Mouse (Mus musculus): Measurements from ENCODE around the gene Stk39. TPM values are rescaled to one million over a fixed set of nuclear protein-coding genes. Genes with fewer than 3 reads are reported as not detected.

The Stk39 gene
- polyA plus RNA-seq, 1 experiment from 2014 or later, result 39.4 TPM

DNA sequence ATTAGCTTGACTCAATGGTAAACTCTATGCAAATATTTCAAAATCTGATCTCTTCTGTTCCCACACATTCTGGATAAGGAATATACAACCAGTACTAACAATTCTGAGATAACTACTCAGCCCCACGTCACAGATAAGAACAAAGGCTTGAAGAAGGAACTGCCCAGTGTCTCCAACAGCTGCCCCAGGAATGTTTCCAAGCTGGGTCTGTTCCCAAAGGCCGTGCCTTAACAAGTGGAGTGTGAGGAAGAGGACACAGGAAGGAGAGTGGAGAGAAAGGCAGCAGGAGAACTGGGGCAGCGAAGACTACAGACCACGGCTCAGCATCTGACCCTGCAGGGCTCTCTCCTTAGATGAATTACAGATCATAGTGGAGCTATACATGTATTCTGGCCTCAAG is 39.2 kb downstream of the Stk39 start:
- Histone ChIP-seq H3K27ac (no peak overlapping the region), H3K36me3 (no peaks in the 10 kb centered on the region), H3K4me3 (no peak overlapping the region), H3K4me2 (no peak overlapping the region), H3K9me3 (no peaks in the 10 kb centered on the region), H3K27me3 (no peaks in the 10 kb centered on the region), H3K4me1 (replicated peaks) (peaks cover 34% of the 10 kb centered on the region), H3K9ac (no peak overlapping the region)
- WGBS, result 69% methylated on average over 4 of the region's 4 CpGs
- no peak for ATAC-seq (ENCODE audit: low FRiP score)

DNA sequence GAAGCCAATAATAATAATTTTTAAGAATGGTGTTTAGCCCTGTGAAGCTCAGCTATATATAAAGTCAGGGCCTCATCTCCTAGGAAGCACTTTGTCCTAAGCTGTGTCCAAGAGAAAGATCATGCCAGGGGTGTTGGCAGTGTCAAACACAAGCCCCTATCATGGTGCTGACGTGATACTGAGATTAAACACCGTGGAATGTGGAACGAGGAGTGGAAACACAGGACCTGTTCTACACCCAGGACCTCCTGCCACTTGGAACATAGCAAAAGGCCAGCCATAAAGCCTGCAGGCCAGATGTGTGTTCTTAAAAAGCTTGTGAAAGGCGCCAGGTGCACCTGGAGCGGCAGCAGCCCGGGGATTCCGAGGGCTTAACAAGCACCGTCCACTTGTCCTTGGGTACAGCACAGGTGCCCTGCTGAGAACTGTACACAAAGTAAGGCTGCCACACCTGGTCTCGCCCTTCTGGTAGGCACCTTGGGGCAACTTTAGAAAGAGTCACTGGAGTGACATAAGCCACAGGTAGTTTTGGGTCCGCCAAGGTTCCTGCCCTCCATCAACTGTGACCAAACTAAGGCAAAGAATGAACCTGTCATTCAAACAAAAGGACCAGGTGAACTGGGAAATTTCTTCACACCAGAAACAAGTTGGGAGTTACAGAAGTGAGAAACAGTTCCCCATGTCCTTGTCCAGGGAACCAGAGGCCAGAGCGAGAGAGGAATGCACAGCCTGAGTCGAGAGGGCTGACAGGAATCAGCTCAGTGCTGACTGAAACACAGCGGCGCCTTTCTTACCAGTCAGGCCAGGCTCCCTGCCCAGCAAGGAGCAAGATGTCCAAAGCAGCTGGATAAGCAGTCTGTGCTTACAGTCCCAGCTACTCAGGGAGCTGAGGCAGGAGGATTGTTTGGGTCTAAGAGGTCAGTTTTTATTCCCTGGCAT is 40.8 kb downstream of the Stk39 start:
- Histone ChIP-seq H3K4me3 (no peak overlapping the region), H3K27me3 (no peaks in the 10 kb centered on the region), H3K9me3 (no peaks in the 10 kb centered on the region), H3K9ac (no peak overlapping the region), H3K4me2 (no peak overlapping the region), H3K27ac (no peak overlapping the region), H3K4me1 (replicated peaks) (peaks cover 27% of the 10 kb centered on the region), H3K36me3 (no peaks in the 10 kb centered on the region)
- WGBS, result 85% methylated on average over 14 of the region's 14 CpGs
- no peak for ATAC-seq (ENCODE audit: low FRiP score)

DNA sequence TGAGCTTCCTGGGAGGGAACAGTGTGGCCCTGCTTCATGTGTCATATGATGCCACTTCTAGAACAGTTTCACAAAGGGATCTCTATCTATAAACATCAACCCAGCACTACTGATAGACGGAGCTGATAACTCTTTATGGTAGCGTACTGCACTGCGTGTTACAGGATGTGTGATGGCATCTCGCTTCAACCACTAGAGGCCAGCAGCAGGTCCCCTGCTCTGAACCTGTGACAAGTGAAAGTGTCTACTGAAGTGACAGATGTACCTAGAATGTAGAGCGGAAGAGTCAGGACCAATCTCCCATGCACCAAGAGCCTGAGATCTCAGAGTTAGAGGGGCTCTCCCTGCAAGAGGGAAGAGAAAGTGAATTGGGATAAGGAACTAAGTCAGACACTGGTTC is 41.6 kb downstream of the Stk39 start:
- WGBS, result 88% methylated on average over 5 of the region's 5 CpGs
- H3K4me3 ChIP-seq, result no peak overlapping the region
- H3K9ac ChIP-seq, result no peak overlapping the region
- no peak overlapping the region for H3K27ac ChIP-seq
- no peaks in the 10 kb centered on the region for H3K36me3 ChIP-seq
- no peak overlapping the region for H3K4me2 ChIP-seq
- no peaks in the 10 kb centered on the region for H3K9me3 ChIP-seq
- H3K27me3 ChIP-seq, result no peaks in the 10 kb centered on the region
- H3K4me1 ChIP-seq (replicated peaks), result peaks cover 19% of the 10 kb centered on the region
- no peak for ATAC-seq (ENCODE audit: low FRiP score)

DNA sequence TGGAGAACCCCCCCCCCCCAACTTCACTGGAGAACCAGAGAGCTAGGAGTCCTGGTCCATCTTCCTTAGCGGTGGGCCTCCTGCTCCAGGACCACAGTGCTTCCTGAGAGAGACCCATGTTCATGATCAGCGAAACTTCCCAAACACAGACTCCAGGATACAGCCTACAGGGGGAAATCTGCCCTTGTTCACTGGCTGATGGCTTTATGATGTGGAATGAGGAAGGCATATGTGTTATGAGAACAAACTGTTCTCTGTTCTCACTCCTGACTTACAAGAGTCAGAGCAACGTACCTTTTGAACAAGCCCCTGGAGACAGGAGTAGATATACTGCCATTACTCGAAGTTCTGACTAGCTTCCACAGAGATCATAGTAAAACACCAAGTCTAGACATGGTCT is 42.6 kb downstream of the Stk39 start:
- Histone ChIP-seq H3K4me2 (no peak overlapping the region), H3K27ac (no peak overlapping the region), H3K9ac (no peak overlapping the region), H3K4me1 (replicated peaks) (peaks cover 10% of the 10 kb centered on the region), H3K4me3 (no peak overlapping the region), H3K27me3 (no peaks in the 10 kb centered on the region), H3K36me3 (no peaks in the 10 kb centered on the region), H3K9me3 (no peaks in the 10 kb centered on the region)
- ATAC-seq (ENCODE audit: low FRiP score), result no peak
- WGBS, result 91% methylated on average over 4 of the region's 4 CpGs

DNA sequence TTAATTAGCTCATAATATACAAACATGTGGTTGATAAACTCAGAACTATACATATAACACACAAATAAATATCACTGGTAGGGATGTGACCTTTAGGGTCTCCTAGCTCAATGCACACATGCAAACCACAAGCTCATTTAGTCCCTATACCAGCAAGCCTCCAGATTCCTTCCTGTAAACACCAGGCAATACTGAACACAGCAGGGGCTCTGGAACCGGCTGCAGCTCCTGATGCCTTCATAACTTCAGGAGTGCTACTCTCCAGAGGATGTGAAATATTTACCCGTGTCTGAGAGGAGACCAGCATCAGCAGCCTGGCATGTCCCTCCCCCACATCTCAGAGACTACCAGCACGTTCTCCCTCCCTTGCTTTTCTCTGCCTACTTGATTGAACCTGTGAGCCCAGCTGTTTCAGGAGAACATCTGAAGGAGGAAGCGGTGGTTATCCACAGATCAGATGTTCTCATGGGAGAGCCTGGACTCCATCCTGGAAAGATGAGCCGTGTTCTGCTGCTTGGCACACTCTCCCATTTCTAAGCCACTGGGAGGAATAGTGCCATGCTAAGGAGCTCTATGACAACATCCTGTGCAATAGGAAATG is 45.0 kb downstream of the Stk39 start:
- Histone ChIP-seq H3K36me3 (no peaks in the 10 kb centered on the region), H3K4me1 (replicated peaks) (no peaks in the 10 kb centered on the region), H3K9me3 (no peaks in the 10 kb centered on the region), H3K4me3 (no peak overlapping the region), H3K4me2 (no peak overlapping the region), H3K9ac (no peak overlapping the region), H3K27me3 (no peaks in the 10 kb centered on the region), H3K27ac (no peak overlapping the region)
- 65% methylated on average over 5 of the region's 5 CpGs for WGBS
- ATAC-seq (ENCODE audit: low FRiP score), result no peak

DNA sequence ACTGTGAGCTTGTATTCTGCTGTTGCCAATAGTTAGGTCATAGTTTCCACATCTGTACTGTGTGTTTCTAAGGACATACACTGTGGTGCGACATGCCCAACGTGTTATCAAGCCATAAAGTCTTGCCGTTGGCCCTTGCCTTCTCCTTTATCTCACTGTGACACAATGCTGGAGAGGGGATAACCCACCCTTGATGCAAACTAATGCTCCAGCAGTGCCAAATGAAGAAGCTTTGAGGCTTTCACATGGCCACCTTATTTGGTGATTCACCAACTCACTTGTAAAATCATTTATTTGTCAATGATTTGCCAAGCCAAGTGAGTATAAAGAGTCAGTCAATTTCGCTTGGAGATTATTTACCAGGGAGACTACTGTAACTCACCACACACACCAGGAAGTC is 46.0 kb downstream of the Stk39 start:
- H3K4me3 ChIP-seq, result no peak overlapping the region
- H3K4me2 ChIP-seq, result no peak overlapping the region
- no peaks in the 10 kb centered on the region for H3K27me3 ChIP-seq
- H3K4me1 ChIP-seq (replicated peaks), result no peaks in the 10 kb centered on the region; the same call in 1 of the 2 replicates
- no peaks in the 10 kb centered on the region for H3K9me3 ChIP-seq
- no peak overlapping the region for H3K9ac ChIP-seq
- ATAC-seq (ENCODE audit: low FRiP score), result no peak
- H3K27ac ChIP-seq, result no peak overlapping the region
- 94% methylated on average over 4 of the region's 4 CpGs for WGBS
- H3K36me3 ChIP-seq, result no peaks in the 10 kb centered on the region

DNA sequence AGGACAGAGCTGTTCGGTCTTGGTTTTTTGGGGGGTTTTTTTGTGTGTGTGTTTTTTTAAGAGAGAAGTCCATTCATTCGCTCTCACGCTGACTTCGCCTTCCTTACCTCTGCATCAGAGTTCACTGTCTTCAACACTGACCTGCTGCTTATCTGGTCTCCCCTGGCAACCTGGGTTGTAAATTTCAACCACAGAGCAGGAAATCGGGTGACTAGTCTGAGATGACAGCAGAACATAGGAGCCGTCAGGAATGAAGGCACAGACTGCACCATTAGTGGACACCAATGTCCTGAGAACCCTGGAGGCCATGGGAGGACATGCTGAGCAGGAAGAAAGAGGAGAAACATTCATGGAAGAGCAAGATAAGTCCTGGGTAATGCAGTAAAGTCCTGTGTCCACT is 51.1 kb downstream of the Stk39 start:
- WGBS, result 77% methylated on average over 6 of the region's 6 CpGs

DNA sequence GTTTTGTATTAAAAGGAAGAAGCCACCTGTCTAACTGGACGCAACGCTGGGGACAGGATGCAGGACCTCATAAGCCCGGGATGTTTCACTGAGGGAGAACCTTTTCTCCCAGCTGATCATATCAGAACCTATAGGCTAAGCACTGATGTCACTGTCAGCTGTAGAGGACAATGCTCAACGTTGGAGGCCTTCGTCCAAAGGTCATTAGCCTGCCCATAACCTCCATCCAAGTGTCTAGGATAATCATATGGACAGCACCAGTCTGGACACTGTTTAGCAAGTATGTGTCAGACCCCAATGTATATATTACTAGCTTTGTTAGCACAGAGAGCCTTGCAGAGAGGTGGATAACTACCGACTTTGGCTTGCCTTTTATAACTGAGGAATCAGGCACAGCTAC is 51.8 kb downstream of the Stk39 start:
- Histone ChIP-seq H3K4me3 (no peak overlapping the region), H3K4me1 (replicated peaks) (no peaks in the 10 kb centered on the region; the same call in 1 of the 2 replicates), H3K36me3 (peaks cover 11% of the 10 kb centered on the region; the same call in 1 of the 2 replicates), H3K27ac (no peak overlapping the region), H3K4me2 (no peak overlapping the region), H3K9me3 (no peaks in the 10 kb centered on the region), H3K9ac (no peak overlapping the region), H3K27me3 (no peaks in the 10 kb centered on the region)
- ATAC-seq (ENCODE audit: low FRiP score), result no peak
- 94% methylated on average over 6 of the region's 6 CpGs for WGBS

More for the DNA sequence above, 51.1 kb downstream of the Stk39 start:
- peaks cover 11% of the 10 kb centered on the region; the same call in 1 of the 2 replicates for H3K36me3 ChIP-seq
- no peak overlapping the region for H3K27ac ChIP-seq
- no peaks in the 10 kb centered on the region for H3K9me3 ChIP-seq
- no peaks in the 10 kb centered on the region for H3K27me3 ChIP-seq
- H3K4me2 ChIP-seq, result no peak overlapping the region
- no peak overlapping the region for H3K9ac ChIP-seq
- ATAC-seq (ENCODE audit: low FRiP score), result no peak
- no peaks in the 10 kb centered on the region; the same call in 1 of the 2 replicates for H3K4me1 ChIP-seq (replicated peaks)
- no peak overlapping the region for H3K4me3 ChIP-seq

DNA sequence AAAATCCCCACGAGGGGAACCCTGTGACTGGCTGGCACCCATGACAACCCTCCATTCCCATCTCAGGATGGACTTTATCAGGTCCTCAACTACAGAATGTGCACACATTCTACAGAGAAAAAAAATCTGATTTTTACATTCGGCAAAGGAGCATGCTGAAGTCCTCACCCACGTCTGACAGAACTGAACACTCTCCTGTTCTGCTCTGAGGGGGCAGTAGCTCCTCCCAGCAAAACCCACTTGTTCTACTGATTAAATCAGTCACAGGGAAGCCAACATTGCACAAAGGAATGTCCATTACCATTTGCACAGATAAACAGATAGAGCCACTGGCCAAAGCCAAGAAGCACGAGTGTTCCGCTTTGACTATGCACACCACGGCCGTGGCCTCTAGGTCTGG is 52.3 kb downstream of the Stk39 start:
- Histone ChIP-seq H3K9me3 (no peaks in the 10 kb centered on the region), H3K9ac (no peak overlapping the region), H3K4me3 (no peak overlapping the region), H3K36me3 (peaks cover 11% of the 10 kb centered on the region; the same call in 1 of the 2 replicates), H3K4me1 (replicated peaks) (no peaks in the 10 kb centered on the region; the same call in 1 of the 2 replicates), H3K4me2 (no peak overlapping the region), H3K27ac (no peak overlapping the region), H3K27me3 (no peaks in the 10 kb centered on the region)
- ATAC-seq (ENCODE audit: low FRiP score), result no peak
- WGBS, result 85% methylated on average over 7 of the region's 7 CpGs

DNA sequence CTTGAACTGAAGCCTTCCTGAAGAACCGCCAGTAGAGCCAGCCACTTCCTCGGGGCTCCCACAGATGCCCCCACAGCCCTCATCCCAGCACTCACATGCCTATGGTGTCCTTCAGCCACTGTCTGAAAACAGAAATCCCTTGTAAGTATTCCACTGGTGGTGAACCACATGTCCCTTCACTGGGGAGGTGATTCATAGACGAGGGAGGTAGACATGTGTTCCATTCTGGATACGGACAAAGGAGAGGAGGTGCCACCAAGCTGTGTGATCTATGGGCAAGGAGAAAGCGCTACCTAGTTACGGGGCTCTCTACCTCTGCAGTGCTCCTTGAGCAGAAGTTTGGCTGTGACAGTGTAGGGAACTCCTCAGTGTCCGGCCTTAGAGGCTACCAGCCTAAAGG is 52.9 kb downstream of the Stk39 start:
- Histone ChIP-seq H3K36me3 (peaks cover 11% of the 10 kb centered on the region; the same call in 1 of the 2 replicates), H3K4me3 (no peak overlapping the region), H3K4me2 (no peak overlapping the region), H3K27me3 (no peaks in the 10 kb centered on the region), H3K9ac (no peak overlapping the region), H3K27ac (no peak overlapping the region), H3K4me1 (replicated peaks) (no peaks in the 10 kb centered on the region; the same call in 1 of the 2 replicates), H3K9me3 (no peaks in the 10 kb centered on the region)
- WGBS, result 95% methylated on average over 7 of the region's 7 CpGs
- ATAC-seq (ENCODE audit: low FRiP score), result no peak

DNA sequence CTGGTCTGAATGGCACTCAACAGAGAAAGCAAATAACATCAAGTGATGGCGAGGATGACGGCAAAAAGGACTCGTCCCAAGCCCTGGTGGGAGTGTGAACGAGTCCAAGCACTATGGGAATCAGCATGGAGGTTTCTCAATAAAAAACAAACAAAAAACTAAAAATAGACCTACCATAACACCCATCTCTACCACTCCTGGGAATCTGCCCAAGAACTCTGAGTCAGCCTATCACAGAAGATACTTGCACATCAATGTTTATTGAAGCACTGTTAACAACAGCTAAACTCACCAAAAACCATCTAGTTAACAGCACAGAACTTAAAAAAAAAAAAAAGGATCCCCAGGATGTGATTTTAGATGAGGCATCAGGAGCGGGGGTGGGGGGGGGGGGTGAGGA is 55.0 kb downstream of the Stk39 start:
- no peak overlapping the region for H3K9ac ChIP-seq
- 89% methylated on average over 5 of the region's 5 CpGs for WGBS
- no peak overlapping the region for H3K27ac ChIP-seq
- H3K4me2 ChIP-seq, result no peak overlapping the region
- no peak for ATAC-seq (ENCODE audit: low FRiP score)
- no peaks in the 10 kb centered on the region; the same call in 1 of the 2 replicates for H3K4me1 ChIP-seq (replicated peaks)
- no peaks in the 10 kb centered on the region for H3K27me3 ChIP-seq
- H3K9me3 ChIP-seq, result no peaks in the 10 kb centered on the region
- no peak overlapping the region for H3K4me3 ChIP-seq
- peaks cover 11% of the 10 kb centered on the region; the same call in 1 of the 2 replicates for H3K36me3 ChIP-seq

DNA sequence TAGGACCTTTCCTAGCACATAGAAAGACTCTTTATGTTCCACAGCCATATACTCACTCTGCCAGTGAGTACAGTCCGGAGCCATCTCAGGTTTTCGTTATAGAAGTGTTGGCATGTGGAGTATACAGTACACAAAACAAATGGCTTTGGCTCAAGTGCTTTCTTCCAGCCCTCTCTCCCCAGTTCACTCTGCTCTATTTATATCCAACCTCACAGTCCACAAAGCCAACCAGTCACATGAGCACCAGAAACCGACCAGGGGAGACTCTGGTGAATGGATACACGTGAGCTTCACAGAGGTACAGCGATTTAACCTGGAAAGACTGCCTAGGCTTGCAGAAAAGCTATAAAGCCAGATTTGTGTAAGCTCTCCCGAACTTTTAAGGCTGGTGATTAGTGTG is 56.4 kb downstream of the Stk39 start:
- no peak overlapping the region for H3K4me3 ChIP-seq
- H3K4me2 ChIP-seq, result no peak overlapping the region
- 92% methylated on average over 6 of the region's 6 CpGs for WGBS
- peaks cover 11% of the 10 kb centered on the region; the same call in 1 of the 2 replicates for H3K36me3 ChIP-seq
- ATAC-seq (ENCODE audit: low FRiP score), result no peak
- no peak overlapping the region for H3K27ac ChIP-seq
- H3K27me3 ChIP-seq, result no peaks in the 10 kb centered on the region
- H3K4me1 ChIP-seq (replicated peaks), result peaks cover 8% of the 10 kb centered on the region
- no peak overlapping the region for H3K9ac ChIP-seq
- H3K9me3 ChIP-seq, result no peaks in the 10 kb centered on the region

Data from hindbrain, embryonic 13.5 days (tissue).